Mouse (Mus musculus) C2C12 (cell line): ENCODE measurements around the gene Meis2.

Experiments used
- CEBPB ChIP-seq: IDR thresholded peaks from one replicate; pipeline ENCODE4 v1.6.1; 2011; ENCODE audit warnings: low read depth, mild to moderate bottlenecking, control low read depth, moderate library complexity
- MYOD1 ChIP-seq: IDR thresholded peaks from one replicate; pipeline ENCODE4 v1.6.1; 2011; ENCODE audit warnings: low read depth; ENCODE audit not compliant: control insufficient read depth, insufficient read length

- no peak for TF ChIP-seq MYOD1
- TF ChIP-seq CEBPB: no peak
Observed at GRCm38 (mm10) chr2:116002354-116002753, 63.3 kb downstream of the Meis2 start.
